Mouse (Mus musculus) ES-Bruce4 (cell line): ENCODE results near the gene Usp54. TPM values are rescaled to one million over a fixed set of nuclear protein-coding genes. Genes with fewer than 3 reads are reported as not detected.

Experiments used
- H3K27ac ChIP-seq: 2 replicates; pipeline ENCODE4 v1.5.1; 2012; ENCODE audit warnings: low read length, inconsistent platforms; ENCODE audit not compliant: insufficient read depth
- H3K27me3 ChIP-seq: 2 replicates; pipeline ENCODE4 v1.6.1; 2012; ENCODE audit warnings: mild to moderate bottlenecking, low read length, inconsistent platforms; ENCODE audit not compliant: control insufficient read depth, poor library complexity, insufficient read depth, severe bottlenecking
- H3K36me3 ChIP-seq: 2 replicates; pipeline ENCODE4 v1.6.1; 2012; ENCODE audit warnings: inconsistent platforms, mild to moderate bottlenecking, low read length, moderate library complexity; ENCODE audit not compliant: control insufficient read depth, poor library complexity, insufficient read depth, severe bottlenecking
- H3K4me1 ChIP-seq: one replicate; pipeline ENCODE4 v1.8.1; 2011; ENCODE audit warnings: low read length; ENCODE audit not compliant: control insufficient read depth, insufficient read depth
- H3K4me3 ChIP-seq: 2 replicates; pipeline ENCODE4 v1.5.1; 2011; ENCODE audit warnings: low read depth, mild to moderate bottlenecking, low read length
- H3K9ac ChIP-seq: 2 replicates; pipeline ENCODE4 v1.6.1; 2012; ENCODE audit warnings: low read depth, mild to moderate bottlenecking, inconsistent platforms; ENCODE audit not compliant: poor library complexity, severe bottlenecking
- H3K9me3 ChIP-seq: replicated peaks from 2 replicates; pipeline ENCODE4 v1.6.1; 2012; ENCODE audit warnings: mild to moderate bottlenecking, low read length, inconsistent platforms; ENCODE audit not compliant: control insufficient read depth, poor library complexity, insufficient read depth, severe bottlenecking
- CTCF ChIP-seq: IDR thresholded peaks from one replicate; pipeline ENCODE4 v1.8.1; 2011; ENCODE audit warnings: low read depth, low read length
- EP300 ChIP-seq: IDR thresholded peaks from 2 replicates; pipeline ENCODE4 v1.6.1; 2011; ENCODE audit warnings: low read depth, low read length; ENCODE audit not compliant: insufficient read depth
- POLR2A ChIP-seq: IDR thresholded peaks from one replicate; pipeline ENCODE4 v1.8.1; 2011; ENCODE audit warnings: low read length; ENCODE audit not compliant: insufficient read depth
- polyA plus RNA-seq: library from polyadenylated mRNA; stranded (reverse); fragments of >200 nt; gene quantifications from 2 replicates; pipeline ENCODE4 v1.2.4, GENCODE M21; 2011; ENCODE audit warnings: low read depth; ENCODE audit not compliant: missing spikeins, insufficient read depth, insufficient read length

The Usp54 gene
- polyA plus RNA-seq, 1 experiment = 22.3 TPM

DNA sequence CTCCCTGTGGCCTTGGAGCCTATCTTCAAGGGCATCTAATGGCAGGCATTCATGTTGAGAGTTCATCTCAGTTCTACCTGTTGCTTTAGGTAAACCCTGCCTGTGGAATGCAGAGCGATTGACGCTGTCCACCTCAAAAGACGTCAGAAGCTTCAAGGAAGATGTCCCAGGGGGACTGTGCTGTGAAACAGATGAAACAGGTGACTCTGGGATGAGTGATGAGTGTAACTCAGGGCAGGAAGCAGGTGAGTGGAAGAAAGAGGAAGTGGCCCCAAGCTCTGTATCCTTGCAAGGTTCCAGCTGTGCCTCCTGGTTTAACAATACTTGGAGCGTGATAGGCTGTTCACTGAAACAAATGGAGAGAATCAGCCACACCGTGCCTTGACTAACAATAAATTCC is 79.0 kb downstream of the Usp54 start:
- TF ChIP-seq CTCF = no peak
- no peak for TF ChIP-seq POLR2A
- no peak for TF ChIP-seq EP300

DNA sequence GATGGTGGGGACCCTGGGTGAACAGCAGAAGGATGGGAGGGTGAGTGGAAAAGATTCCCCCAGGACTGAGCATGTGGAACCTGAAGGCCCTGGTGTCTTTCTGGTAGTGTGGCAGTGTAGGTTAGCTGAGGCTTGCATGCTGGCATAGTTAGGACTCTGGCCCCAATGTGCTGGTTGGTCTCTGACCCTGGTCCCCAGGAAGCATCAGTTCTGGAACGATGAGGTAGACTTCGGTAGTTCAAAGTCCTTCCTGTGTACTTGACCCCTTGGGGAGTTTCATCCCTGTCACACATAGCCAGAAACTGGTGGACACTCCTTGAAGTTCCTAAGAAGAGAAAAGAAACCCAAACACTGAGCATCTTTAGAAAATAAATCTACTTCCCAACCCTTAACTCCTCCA is 90.7 kb downstream of the Usp54 start:
- H3K9ac ChIP-seq = no peak overlapping the region
- peaks cover 7% of the 10 kb centered on the region for H3K36me3 ChIP-seq
- H3K4me1 ChIP-seq = no peaks in the 10 kb centered on the region
- TF ChIP-seq CTCF (no peak), POLR2A (no peak), EP300 (no peak)
- no peak overlapping the region for H3K27ac ChIP-seq
- no peaks in the 10 kb centered on the region for H3K27me3 ChIP-seq
- H3K4me3 ChIP-seq = no peak overlapping the region
- H3K9me3 ChIP-seq = no peaks in the 10 kb centered on the region

More for the DNA sequence above, 79.0 kb downstream of the Usp54 start:
- H3K9ac ChIP-seq = no peak overlapping the region
- H3K36me3 ChIP-seq = peaks cover 12% of the 10 kb centered on the region; the same call in 1 of the 2 replicates
- no peaks in the 10 kb centered on the region for H3K9me3 ChIP-seq
- H3K27me3 ChIP-seq = no peaks in the 10 kb centered on the region
- no peaks in the 10 kb centered on the region for H3K4me1 ChIP-seq
- H3K4me3 ChIP-seq = no peak overlapping the region
- no peak overlapping the region for H3K27ac ChIP-seq

DNA sequence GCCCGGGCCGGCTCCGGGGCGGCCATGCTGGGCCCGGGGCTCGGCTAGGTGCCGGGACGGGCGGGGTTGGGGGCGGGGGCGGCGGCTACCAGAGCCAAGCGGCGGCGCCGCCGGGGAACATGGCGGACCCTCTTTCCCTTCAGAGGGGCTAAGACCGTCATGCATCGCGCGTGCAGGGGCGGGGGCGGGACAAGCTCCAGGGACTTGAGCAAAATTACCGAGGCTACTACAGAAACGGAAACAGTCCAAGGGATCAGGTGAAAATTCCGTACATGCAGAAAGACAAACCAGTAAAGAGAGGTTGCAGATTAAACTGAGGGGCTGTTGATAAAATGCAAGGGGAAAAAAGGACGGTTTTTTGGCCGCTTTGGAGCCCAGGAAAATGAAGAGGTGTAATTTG is 94.4 kb downstream of the Usp54 start, which contains the start of gene Ppp3cb:
Gene Ppp3cb, minus strand, starts transcription at position 159 of the 400 bp plus-strand sequence.
- TF ChIP-seq EP300 (no peak), CTCF (no peak), POLR2A (no peak)

DNA sequence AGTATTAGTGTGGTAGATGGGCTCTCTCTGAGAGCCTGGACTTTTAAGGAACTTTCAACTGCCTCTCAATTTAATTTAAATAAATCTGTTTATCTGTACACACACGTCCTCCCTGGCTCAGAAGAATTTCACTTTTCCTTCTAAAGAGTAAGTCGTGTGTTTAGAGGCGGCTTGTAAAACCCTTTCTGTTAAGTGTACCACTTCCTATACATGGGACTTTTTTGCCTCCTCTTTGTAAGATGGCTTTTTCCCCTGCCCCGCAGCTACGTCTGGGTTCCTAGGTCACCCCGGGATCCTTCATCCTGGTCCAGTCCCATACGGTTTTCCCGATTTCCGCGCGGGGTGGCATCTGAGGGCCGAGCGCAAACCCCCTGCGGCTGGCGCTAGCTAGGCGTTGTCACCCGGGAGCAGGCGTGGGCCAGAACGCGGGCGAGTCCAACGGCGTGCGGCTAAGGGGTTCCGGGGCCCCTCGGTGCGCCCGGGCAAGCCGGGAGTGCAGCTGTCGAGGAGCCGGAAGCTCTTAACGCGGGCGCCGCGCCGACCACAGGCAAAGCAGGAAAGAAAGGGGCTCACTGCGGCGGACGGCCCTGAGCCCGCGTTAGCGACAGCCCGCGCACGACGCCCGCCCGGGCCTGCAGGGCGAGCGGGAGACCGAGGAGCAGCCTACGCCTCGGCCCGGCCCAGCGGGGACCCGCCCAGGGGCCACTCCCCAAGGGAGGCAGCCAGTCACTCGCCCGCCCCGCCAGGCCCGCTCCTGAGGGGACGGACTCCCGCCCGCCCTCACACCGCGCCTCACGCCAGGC is 95.1 kb downstream of the Usp54 start:
- Histone ChIP-seq H3K4me3 (peak overlapping the region; percentile 77), H3K27me3 (no peaks in the 10 kb centered on the region), H3K4me1 (no peaks in the 10 kb centered on the region), H3K9me3 (no peaks in the 10 kb centered on the region), H3K27ac (peak overlapping the region; percentile 91), H3K9ac (peak overlapping the region; percentile 84), H3K36me3 (peaks cover 10% of the 10 kb centered on the region)
- no peak for TF ChIP-seq POLR2A
- TF ChIP-seq CTCF = no peak
- TF ChIP-seq EP300 = no peak

More for the DNA sequence above, 94.4 kb downstream of the Usp54 start, which contains the start of gene Ppp3cb:
- Histone ChIP-seq H3K9me3 (no peaks in the 10 kb centered on the region), H3K36me3 (peaks cover 10% of the 10 kb centered on the region), H3K27me3 (no peaks in the 10 kb centered on the region), H3K4me1 (no peaks in the 10 kb centered on the region), H3K27ac (peak within 1 kb of the TSS; percentile 91), H3K9ac (peak within 1 kb of the TSS; percentile 84), H3K4me3 (peak within 1 kb of the TSS; percentile 77)

DNA sequence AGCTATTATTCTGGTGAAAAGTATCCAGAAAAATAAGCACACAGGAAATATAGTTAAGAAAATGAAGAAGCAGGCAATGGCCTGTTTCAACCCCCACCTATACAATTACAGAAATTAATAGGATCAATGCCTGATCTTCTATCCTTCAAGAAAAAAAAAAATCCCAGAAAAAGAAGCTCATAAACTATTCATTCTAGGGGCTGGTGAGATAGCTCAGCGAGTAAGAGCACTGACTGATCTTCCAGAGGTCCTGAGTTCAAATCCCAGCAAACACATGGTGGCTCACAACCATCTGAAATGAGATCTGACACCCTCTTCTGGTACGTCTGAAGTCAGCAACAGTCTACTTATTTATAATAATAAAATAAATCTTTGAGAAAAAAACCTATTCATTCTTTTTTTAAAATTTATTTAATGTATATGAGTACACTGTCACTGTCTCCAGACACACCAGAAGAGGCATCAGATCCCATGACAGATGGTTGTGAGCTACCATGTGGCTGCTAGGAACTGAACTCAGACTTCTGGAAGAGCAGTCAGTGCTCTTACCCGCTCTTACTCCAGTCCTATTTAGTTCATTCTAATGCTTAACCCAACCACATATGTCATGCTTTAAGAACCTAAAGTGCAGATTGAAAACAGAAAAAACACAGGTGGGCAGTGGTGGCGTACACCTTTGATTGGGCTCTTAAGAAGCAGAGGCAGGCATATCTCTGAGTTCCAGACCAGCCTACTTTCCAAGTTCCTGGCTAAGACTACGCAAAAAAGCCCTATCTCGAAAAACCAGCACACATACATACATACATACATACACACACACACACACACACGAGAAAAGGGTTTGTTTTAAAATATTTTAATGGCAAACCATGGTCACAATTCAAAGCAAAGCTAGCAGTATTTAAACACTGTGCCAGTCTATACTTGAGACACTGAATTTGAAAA is 96.1 kb downstream of the Usp54 start:
- peaks cover 6% of the 10 kb centered on the region for H3K36me3 ChIP-seq
- TF ChIP-seq CTCF = no peak
- no peak for TF ChIP-seq POLR2A
- TF ChIP-seq EP300 = no peak
- H3K4me1 ChIP-seq = no peaks in the 10 kb centered on the region
- H3K9me3 ChIP-seq = no peaks in the 10 kb centered on the region
- H3K9ac ChIP-seq = peak overlapping the region; percentile 84
- H3K4me3 ChIP-seq = peak overlapping the region; percentile 54
- H3K27ac ChIP-seq = no peak overlapping the region
- no peaks in the 10 kb centered on the region for H3K27me3 ChIP-seq
